Mouse (Mus musculus) MN1 (cell line): ENCODE results near the gene Sav1.

Experiments used
- DNase-seq: peaks from one replicate; pipeline ENCODE4 v3.0.0-alpha.2; 2016; ENCODE audit warnings: low spot score

Sav1 gene

DNA sequence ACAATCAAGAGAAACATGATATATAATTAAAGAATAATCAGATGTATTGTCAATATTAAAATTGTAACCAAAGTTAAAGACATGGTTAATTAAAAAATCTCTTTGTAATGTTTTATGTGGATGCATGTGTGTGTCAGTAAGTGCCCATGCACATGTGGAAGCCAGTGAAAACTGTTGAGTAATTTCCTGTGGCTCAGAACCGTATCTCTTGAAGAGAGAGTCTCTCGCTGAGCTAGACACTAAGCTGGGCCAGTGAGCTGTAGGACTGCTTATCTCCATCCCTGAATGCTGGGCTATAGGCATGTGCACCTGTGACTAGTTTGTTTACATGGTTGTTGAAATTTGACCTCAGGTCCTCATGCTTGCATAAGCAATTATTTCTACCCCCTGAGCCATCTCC lies 29.4 kb downstream of the Sav1 start:
- no peak for DNase-seq

DNA sequence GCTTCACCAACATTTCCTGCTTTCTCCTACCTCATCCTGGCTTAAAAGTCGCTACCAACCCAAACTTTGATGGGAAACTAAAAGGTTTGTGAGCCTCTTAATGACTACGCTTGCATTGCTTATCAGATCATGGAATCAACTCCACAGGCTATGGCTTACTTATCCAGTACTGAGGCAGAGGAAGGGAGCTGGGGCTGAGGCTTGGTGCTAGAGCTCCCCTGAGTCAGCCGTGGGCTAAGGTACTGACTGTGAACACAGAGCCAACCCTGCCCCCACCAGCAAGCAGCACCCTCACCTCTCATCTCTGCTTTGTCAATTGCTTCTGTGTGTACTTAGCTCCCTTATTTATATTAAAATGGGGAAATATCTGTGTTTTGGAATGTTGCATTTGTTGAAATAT lies 39.3 kb downstream of the Sav1 start:
- DNase-seq = no peak

DNA sequence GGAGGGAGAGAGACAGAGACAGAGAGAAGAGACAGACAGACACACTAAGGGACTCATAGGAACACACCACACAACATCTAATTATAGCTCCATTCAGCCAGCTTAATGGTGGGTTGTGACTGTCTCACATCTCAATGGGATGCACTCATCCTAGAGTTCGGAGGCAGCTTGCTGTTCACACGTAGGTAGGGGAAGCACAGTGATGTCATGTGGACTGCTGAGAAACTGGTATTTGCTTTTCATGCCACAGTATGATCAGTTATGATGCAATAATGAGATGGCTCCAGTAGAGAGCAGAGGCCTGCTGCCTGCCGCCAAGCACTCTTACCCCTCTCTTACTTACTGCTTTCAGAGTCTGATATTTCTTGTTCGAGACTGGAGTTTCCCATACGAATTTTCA lies 40.9 kb downstream of the Sav1 start:
- no peak for DNase-seq

GRCm38 (mm10) chr12:69941655-69942329 lies 45.0 kb downstream of the Sav1 start:
- DNase-seq = no peak

DNA sequence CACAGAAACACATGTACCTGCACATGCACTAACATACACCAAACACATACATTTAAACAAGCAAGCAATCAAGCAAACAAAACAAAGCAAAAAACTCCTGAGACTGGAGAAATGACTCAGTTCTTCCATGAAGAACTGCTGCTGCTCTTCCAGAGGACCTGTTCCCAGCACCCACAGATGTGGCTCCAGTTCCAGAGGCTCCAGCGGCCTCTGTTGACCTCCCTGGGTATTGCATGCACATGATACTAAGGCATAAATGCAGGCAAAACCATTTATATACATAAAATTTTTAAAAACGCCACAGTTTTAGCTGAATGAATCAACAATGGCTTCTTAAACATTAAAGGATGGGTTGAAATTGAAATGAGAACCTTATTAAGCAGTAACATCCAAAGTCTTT lies 47.5 kb downstream of the Sav1 start:
- no peak for DNase-seq

DNA sequence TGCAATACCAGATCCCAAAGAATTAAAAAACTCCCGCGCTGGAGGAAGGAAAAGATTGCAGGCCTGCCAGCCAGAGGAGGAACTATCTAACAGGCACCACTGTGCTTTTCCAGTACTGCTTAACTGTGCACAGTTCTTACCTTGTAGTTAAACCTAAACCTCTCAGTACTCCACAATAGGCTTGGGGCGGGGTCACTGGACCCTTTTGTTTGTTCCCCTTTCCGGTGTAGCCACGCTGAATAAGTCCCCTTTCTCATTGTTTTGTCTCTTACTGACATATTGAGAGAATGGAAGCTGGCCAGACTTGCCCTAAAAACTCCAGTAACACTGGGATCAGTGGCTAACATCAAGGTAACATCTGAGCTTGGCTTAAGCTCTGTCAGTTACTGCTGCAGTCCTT lies 49.1 kb downstream of the Sav1 start:
- DNase-seq = no peak

- no peak for DNase-seq
Measured at GRCm38 (mm10) chr12:69926716-69927115, 60.1 kb downstream of the Sav1 start.

GRCm38 (mm10) chr12:69924012-69924411 lies 62.8 kb downstream of the Sav1 start:
- DNase-seq = no peak

DNA sequence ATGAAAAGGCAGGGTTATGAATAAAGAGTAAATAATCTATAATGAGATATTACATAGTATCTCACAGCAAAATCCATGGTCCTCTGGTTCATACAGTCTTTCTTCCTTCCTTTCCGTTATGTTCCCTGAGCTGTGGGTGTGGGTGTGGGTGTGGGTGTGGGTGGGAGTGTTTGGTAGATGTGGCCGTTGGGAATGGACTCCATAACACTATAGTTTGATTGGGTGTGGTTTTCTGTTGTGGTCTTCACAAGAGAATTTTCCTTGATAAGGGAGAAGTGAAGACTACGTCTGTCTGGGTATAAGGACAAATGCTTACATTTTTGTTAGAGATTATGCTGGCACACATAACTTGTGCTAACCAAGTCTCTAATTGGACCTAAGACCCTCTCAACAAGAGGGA lies 63.2 kb downstream of the Sav1 start:
- no peak for DNase-seq

GRCm38 (mm10) chr12:69923128-69923527 lies 63.7 kb downstream of the Sav1 start:
- no peak for DNase-seq

GRCm38 (mm10) chr12:69922099-69922498 lies 64.7 kb downstream of the Sav1 start:
- DNase-seq = no peak

GRCm38 (mm10) chr12:69917870-69918269 lies 68.9 kb downstream of the Sav1 start:
- no peak for DNase-seq
